Mouse (Mus musculus) embryo, embryonic 11.5 days (tissue): ENCODE measurements around the gene Senp3.
A peak's percentile ranks its signal among the peaks of the same experiment; 100 is the strongest.

Source experiments
- DNase-seq: peaks from one replicate; pipeline ENCODE4 v3.0.0-alpha.2; 2012; ENCODE audit warnings: low read depth, low spot score

Senp3 gene

DNA sequence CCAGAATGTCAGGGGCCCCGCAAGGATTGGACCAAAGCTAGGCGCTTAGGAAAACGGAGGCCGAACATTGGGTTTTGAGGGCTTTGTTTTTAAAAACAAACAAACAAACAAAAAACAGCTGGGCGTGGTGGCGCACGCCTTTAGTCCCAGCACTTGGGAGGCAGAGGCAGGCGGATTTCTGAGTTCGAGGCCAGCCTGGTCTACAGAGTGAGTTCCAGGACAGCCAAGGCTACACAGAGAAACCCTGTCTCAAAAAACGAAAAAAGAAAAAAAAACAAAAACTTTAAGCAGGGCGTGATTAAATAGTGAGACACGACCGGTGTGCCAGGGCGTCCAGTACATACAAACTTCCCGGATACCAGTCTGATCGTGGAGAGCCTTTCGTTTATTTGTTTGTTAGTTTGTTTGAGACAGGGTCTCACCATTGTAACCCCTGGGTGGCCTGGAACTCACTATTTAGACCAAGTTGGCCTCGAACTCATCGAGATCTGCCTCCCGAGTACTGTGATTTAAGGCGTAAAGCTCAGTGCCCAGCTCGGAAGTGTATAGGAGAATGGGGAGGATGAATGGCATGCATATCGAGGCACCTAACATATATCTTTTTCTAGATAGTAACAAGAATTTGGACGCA lies 440 bp upstream of the Senp3 start:
- DNase-seq, result no peak

DNA sequence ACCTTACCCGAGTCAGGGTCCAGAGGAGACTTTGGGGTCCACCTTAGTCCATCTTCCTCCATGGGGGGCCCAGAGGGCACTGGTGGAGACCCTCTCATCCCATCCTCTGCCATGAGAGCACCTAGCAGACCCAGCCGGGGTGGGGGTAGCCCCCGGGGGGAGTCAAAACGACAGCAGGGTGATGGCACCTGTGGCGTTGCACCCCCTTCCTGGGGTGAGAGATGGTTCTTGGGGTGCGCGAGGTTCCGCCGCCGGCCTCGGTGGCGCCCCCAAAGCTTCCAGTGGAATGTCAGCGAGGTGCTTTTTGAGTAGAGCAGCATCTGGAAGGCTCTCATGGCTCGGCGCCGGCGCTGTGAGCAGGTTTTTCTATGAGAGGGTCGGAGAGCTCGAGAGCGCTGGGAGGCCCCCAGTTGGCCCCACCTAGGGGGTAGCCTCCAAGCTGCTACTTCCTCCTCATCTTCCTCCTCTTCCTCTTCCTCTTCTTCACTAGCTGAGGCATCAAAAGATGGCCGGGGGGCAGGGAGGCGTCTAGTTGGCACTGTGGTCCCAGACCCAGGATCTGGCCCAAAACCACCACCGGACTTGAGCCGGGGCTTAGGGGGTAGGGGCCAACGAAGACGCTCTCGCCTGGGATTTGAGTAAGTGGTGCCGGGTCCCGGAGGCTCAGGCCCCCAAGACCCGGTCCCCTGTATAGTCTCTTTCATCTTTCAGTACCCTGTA lies 1.6 kb downstream of the Senp3 start:
- no peak for DNase-seq

DNA sequence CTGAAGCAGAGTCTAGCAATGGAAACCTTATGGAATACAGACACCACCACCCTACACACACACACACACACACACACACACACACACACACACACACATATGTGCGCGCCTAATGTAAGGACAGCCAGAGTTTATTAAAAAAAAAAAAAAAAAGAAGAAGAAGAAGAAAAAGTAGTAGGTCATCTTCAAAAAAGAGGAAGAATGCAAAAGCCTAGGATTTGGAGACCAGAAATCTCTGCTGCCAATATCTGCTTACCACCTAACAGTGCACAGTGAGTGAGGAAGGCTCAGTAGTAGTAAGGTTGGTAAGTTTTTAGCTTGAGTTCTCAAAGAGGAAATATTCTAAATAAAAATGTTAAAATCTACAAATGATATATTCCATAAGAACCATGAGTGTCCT lies 2.7 kb downstream of the Senp3 start:
- no peak for DNase-seq

DNA sequence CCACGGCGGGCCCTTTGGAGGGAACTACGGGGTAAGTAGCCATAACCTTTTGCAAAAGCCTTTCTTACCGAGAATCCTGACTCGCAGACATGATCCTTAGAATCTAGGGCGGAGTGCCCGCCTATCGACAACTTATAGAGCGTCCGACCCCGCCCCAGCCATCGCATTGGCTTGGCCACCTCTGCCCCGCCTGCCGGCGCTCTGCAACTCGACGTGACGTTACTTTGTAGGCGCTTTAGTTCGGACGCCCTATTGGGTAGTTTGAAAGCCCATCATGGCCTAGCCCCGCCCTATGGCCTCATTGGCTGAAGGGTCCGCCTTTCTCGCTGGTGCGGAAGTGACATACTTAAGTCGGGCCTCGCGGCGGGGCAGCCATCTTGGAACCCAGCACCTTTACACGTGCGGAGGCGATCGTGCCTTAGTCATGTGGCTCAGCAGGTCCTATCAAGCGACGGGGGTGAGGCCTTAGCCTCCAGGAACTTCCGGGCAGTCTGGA lies 9.6 kb downstream of the Senp3 start, which contains the start of gene Eif4a1:
Gene Eif4a1, minus strand, starts transcription at position 213 of the 496 bp plus-strand sequence.
- DNase-seq, result peak; percentile 100

DNA sequence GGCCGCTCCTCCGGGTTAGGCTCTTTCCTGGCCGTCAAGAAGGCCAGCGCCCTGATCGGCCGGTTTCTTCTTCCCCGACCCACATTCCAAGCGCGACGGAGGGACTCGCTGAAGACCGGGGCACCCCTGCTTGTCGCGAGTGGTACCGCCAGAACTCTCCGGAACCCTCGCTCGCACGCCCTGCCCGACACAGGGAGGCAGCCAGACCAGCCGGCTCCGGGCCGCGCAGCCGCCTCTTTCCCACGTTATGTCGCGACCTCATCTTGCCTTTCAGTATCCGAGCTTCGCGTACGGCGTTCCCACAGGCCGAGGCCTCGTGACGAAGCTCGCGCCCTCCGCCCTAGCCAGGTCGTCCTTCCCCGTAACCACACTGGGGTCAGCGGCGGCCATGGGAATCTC lies 10.2 kb downstream of the Senp3 start:
- DNase-seq, result no peak

DNA sequence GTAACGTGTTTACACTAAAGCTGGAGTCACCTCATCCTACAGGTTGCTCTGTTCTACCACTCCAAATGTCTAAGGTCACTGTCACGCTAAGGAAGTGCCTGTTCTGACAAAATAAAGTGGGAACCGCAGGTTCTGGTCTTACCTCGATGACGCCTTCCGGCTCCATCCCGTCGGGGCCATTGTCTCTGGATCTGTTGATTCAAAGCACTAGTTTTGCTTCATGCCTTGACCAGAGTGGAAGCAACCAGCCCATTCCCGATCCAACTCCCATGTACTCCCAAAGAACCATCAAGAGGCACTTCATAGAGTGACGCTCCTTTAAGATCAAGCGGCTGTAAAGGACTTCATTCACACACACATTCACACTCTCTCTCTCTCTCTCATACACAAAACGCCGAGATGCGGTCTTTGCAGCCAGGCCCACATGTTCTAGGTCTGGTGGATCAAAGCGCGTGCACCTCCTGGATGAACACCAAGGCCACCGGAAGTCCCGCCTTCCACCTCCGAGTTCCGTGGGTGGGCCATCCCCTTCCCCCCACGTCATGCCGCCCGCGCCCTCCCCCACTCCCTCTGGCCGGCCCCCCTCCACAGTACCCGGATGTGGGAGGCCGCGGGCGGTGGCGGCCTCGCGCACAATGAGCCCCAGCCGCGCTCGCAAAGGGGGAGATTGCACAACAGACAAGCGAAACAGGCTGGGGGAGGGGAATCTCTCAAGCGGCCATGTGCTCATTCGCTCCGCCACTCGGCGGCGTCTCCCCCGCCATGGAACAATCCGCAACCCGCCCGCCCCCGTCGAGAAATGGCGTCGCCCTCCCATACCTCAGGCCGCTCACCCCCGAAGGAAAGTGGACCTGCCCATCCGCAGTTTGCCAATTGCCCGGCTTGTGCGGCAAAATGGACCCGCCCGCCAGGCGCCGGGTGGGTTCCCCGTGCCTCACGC lies 10.8 kb downstream of the Senp3 start:
- DNase-seq, result peak; percentile 89

DNA sequence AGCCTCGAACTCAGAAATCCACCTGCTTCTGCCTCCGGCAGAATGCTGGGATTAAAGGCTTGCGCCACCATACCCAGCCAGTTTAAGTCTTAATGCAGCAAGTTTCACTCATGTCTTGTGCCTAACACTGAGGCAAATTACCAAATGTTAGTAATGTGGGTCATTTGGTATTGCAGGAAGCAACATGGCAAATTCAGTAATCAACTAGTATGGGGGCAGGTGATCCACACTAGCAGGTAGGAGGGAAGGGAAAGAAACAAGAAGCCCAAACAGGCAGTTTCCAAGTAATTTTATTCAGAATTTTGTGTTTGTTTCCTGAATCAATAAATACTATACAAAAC lies 15.2 kb downstream of the Senp3 start:
- no peak for DNase-seq

DNA sequence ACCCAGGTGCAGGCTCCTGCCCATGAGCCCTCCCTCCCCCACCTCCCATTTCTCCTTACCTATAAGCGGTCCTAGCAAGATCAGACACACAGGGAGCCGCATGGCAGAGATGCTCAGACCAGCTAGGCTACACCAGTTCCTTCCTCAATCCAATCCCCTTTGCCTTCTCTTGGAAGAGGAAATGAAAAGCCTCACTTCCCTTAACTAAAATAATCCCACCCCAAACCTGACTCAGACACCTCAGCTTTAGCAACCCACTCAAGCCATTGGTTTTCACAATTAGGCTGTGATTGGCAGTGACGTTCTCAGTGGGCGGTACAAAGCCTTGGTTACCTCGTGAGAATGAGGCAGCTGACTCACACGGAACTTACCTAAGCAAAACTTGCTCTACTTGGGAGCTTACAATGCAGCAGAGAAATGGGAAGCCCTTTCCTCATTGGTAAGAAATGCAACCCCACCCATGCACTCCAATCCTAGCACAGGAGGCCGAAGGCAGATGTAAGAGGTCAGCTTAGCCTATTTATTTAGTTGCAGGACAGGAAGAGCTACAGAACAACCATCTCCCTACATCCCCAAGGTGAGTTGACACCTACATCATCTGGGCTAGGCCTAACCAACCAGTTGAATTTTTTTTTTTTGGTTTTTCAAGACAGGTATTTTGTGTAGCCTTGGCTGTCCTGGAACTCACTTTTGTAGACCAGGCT lies 15.8 kb downstream of the Senp3 start, which contains the start of gene Cd68:
Gene Cd68, minus strand, starts transcription at position 193 of the 704 bp plus-strand sequence.
- DNase-seq, result no peak

DNA sequence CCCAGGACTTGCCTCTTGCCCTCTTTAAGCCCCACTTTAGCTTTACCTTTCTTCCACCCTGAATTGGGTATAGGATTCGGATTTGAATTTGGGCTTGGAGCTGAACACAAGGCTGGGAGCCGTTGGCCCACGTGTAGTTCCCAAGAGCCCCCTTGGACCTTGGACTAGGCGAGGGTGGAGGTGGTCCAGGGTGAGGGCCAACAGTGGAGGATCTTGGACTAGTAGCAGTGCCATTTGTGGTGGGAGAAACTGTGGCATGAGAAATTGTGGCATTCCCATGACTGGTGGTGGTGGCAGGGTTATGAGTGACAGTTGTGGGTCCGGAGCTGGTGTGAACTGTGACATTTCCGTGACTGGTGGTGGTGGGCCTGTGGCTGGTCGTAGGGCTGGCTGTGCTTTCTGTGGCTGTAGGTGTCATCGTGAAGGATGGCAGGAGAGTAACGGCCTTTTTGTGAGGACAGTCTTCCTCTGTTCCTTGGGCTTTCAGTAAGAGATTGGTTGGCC lies 16.4 kb downstream of the Senp3 start:
- DNase-seq, result no peak

DNA sequence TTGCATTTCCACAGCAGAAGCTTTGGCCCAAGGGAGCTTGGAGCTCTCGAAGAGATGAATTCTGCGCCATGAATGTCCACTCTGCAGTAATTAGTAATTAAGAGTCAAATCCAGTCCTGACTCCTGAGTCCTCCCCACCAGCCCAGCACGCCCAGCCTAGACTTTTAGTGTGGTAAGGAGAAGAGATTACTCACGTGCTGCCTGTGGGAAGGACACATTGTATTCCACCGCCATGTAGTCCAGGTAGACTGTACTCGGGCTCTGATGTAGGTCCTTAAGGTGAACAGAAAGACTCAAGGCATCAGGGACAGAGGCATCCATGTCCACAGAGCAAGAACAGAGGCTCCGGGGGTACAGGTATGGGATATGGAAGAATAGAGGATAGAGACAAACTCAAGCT lies 17.0 kb downstream of the Senp3 start:
- DNase-seq, result no peak

DNA sequence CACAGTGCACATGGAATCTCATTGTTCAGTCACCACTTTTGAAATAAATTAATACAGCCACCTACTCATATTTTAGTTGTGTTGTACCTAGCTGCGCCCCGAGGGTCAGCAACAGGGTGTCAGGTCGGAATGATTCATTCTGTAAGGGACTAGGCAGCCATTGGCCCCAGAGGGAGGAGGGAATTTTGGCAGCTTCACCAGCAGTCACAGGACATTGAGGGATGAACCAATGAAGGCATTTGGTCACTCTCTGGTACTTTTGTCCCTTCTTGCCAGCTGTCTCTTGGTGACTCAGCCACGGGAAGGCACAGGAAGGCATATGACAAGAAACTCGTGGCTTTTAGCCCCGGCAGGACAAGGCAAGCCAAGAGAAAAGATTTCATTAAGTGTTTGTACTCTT lies 18.1 kb downstream of the Senp3 start:
- no peak for DNase-seq

DNA sequence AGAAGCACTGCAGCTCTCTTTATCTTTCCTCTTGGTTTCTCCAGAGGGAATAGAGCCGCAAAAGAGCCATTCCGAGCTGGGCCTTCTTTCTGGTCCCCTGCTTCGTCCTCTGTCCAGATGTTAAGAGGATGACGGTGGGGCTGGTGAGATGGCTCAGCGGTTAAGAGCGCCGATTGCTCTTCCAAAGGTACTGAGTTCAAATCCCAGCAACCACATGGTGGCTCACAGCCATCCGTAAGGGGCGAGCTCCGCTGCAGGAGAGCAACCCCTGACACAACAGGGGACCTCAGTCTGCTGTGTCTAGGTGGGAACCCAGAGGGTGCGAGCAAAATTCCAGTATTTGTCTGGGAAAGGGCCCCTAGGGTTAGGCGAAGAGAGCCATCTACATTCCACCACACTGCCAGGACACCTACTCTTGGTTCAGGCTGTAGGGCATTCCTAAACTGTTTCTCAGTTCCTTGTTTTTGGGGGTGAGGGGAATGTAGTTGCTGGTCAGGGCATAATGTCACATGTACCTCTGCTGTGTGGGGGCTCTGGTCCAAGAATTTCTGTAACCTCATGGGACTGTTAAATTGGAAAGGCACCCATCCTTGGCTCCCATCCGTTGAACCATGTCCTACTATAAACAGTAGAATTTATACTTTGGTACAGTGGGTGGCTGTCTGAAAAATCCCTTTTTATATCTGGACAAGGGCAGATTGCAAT lies 18.8 kb downstream of the Senp3 start:
- DNase-seq, result no peak

DNA sequence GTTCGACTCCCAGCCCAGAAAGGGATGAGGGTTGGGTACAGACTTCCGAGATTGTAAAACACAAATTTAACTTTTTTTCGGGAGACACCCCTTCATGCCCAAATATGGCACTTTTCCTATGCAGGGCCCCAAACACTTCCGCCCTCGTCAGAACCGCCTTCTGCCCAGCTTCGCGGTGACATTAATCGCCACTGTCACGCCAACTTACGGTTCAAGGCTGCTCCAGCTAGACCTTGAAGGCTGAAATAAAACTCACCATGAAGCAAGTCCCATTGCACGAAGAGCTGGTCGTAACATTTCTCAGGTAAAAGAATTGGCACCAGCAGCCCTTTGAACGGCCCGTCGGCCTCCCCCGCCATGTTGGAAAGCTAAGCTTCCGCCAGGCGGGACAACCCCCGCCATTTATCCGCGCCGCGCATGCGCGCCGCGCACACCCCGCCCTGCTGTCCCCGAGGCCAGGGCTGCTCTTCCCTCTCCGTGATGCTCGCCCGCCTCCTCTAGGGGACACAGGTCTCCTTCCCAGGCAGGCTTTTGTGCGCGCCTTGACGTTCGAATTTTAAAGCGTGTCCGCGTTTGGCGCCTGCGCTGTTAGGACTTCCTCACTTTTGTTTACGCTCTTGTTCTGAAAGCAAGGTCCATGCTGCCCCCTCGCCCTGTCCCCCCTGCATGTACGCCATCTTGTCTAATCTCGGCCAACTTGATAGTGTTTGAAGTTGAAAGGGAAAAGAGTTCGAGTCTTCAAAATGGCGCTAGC lies 19.5 kb downstream of the Senp3 start, which contains the start of gene Mpdu1:
Gene Mpdu1, minus strand, starts transcription at position 430 of the 754 bp plus-strand sequence.
- peak; percentile 95 for DNase-seq

DNA sequence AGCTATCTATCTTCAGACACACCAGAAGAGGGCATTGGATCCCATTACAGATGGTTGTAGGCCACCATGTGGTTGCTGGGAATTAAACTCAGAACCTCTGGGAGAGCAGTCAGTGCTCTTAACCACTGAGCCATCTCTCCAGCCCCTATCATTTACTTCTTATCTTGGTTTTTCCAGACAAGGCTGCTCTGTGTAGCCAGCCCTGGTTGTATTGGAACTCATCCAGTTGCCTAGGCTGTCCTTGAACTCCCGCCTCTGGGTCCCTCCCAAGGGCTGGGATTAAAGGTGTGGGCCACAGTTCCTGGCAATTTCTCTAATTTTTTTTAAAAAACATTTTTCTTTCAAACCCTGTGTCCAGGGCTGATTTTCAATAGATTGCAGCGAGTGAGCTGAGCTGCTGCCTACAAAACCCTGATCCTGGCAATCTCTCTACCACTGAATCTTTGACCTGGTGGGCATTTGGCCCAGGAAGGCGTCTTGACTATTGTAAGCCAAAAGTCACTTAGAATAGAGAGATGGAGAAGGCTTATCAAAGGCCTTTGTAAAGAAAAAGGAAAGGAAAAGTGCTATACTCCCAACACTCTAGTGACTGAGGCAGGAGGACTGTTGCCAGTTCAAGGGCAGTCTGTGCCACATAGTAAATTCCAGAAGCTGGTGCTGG lies 20.5 kb downstream of the Senp3 start:
- DNase-seq, result no peak

DNA sequence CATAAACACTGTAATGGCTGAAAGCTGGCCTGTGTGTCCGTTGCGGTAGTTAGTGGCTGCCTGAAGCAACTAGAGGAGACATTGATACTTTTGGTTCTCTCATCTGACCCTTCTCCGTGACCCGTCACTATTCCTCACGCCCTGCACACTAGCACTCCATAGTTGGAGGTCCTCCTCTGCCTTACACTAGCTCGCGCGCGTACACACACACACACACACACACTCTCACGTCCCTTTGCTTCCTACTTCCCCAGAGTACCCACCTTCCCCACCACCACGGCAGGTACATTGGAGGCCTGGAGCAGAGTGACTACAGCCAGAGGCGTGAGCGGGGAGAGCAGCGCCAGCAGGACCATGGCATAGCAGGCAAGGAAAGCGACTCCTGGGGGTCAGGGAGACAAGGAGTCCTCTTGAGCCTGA lies 24.4 kb downstream of the Senp3 start:
- no peak for DNase-seq

DNA sequence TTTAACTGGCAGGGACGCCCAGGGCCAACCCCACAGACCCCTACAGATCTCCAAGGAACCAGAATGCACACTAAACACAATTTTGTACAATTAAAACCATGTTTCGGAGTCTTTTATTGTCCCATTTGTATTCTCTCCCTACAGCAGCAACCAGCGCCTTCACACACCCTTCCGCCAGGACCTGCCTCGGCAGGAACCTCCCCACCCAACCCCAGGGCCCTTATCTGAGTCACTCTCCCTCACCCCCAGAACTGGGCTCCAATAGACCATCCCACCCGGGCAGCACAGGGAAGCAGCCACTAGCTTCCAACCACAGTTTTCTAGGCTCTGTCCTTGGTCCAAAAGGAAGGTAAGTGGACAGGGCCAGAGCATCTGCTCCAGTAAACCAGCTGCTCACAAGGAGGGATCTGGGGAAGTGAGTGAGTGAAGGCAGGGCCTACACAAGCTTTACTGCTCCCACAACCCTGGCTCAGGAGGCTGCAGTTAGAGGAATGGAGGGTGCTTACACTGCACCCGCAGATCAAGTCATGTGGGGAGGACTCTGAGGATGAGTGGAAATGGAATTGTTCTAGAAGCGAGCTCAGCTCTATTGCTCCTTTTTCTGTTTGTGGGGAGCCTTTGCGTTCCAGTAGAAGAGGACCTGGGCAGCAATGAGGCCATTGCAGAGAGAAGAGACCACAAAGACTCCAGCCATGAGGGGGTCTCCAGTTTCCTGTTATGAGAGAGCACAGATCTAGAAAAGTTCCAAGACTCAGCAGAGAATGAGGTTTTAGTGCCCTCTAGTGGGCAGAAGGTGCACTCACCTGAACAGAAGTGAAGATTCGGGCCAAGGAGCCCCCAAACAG lies 25.0 kb downstream of the Senp3 start:
- DNase-seq, result peak; percentile 56

DNA sequence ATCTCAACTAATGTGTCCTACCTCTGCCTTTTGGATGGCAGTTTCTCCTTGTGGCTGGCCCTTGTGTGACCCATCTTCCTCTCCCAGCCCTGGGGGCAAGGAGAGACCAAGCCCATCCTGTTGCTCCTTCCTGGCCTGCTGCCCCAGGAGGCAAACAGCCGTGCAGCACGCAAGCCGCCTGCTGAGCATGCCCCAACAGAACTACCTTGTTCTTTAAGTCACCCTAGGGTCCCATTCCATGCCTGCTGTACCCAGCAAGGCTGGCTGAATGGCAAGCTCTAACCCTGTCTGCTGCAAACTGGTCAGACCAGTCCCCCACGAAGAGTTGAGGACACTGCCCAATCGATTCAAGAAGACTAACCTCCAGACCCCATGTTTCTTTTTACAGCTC lies 25.8 kb downstream of the Senp3 start:
- DNase-seq, result no peak
